Mouse (Mus musculus) kidney, postnatal 0 days (tissue): Measurements from ENCODE around the gene Uggt1. TPM values are rescaled to one million over a fixed set of nuclear protein-coding genes. Genes with fewer than 3 reads are reported as not detected.

Experiments used
- ATAC-seq: fragments of 200-750 bp; cut with Nextera tagmentation; replicated peaks from 2 replicates; pipeline ENCODE4 v1.8.0; 2017; ENCODE audit warnings: low read depth, moderate number of reproducible peaks, moderate TSS enrichment, moderate library complexity; ENCODE audit not compliant: low FRiP score
- DNase-seq: peaks from one replicate; pipeline ENCODE4 v3.0.0-alpha.2; 2016; ENCODE audit warnings: low spot score
- H3K27ac ChIP-seq: fragments of 300-500 bp; sonication (generic); 2 replicates; pipeline ENCODE4 v1.5.1; 2014; ENCODE audit warnings: mild to moderate bottlenecking
- H3K27me3 ChIP-seq: fragments of 300-500 bp; sonication (generic); 2 replicates; pipeline ENCODE4 v1.6.1; 2014; ENCODE audit warnings: low read length, mixed read lengths; ENCODE audit not compliant: insufficient read depth
- H3K36me3 ChIP-seq: fragments of 300-500 bp; sonication (generic); 2 replicates; pipeline ENCODE4 v1.6.1; 2014; ENCODE audit warnings: low read length, mixed read lengths; ENCODE audit not compliant: insufficient read depth
- H3K4me1 ChIP-seq: fragments of 300-500 bp; sonication (generic); replicated peaks from 2 replicates; pipeline ENCODE4 v1.6.1; 2014; ENCODE audit warnings: antibody characterized with exemption, low read length, mixed read lengths; ENCODE audit not compliant: insufficient read depth
- H3K4me2 ChIP-seq: fragments of 300-500 bp; sonication (generic); 2 replicates; pipeline ENCODE4 v1.6.1; 2014; ENCODE audit warnings: mild to moderate bottlenecking, low read length, moderate library complexity, mixed read lengths
- H3K4me3 ChIP-seq: fragments of 300-500 bp; sonication (generic); replicated peaks from 2 replicates; pipeline ENCODE4 v1.5.1; 2014; ENCODE audit warnings: low read depth, low read length
- H3K9ac ChIP-seq: fragments of 300-500 bp; sonication (generic); 2 replicates; pipeline ENCODE4 v1.6.1; 2014; ENCODE audit warnings: low read depth, low read length
- H3K9me3 ChIP-seq: fragments of 300-500 bp; sonication (generic); replicated peaks from 2 replicates; pipeline ENCODE4 v1.6.1; 2016; ENCODE audit warnings: low read length, inconsistent platforms, mixed read lengths
- CTCF ChIP-seq: IDR thresholded peaks from 2 replicates; pipeline ENCODE4 v1.5.1; 2016; ENCODE audit warnings: antibody characterized with exemption, low read depth, mild to moderate bottlenecking, moderate library complexity
- WGBS: fragments of 180-500 bp; shearing (Covaris S2); extraction: QIAGEN DNeasy Blood & Tissue Kit; methylation state at CpG from one replicate; pipeline ENCODE4 v1.1.7; 2014; 5-methylcytosine and 5-hydroxymethylcytosine counted together
- polyA plus RNA-seq: library from polyadenylated mRNA; unstranded; fragments of >200 nt; fragmentation: Nextera tagmentation; extraction: Ambion mirVana; gene quantifications from 2 replicates; pipeline ENCODE4 v1.2.1, GENCODE M21; 2015

Uggt1 gene
- polyA plus RNA-seq, 1 experiment from 2014 or later = 41.2 TPM

DNA sequence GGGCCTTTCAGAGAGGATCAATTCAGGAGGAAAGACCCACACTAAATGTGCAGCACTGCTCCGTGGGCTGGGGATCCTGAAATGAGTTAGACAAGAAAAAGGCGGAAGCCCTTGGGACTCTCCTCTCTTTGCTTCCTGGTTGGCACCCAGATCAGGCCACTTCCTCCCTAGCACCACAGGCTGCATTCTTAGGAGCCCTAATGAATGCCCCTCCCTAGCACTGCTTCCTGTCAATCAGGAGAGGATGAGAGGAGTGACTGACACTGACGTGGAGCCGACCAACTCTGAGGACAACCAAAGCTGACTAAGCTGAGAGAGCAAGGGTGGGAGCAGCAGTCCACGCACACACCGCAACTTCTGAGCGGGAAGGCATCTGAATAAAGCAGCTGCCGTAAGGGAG, 81.8 kb downstream of the Uggt1 start:
- no peaks in the 10 kb centered on the region for H3K9me3 ChIP-seq
- ATAC-seq (no peak), DNase-seq (peak; percentile 8)
- H3K27me3 ChIP-seq = no peaks in the 10 kb centered on the region
- no peaks in the 10 kb centered on the region for H3K4me1 ChIP-seq
- no peak overlapping the region for H3K9ac ChIP-seq
- H3K27ac ChIP-seq = no peak overlapping the region
- 79% methylated on average over 8 of the region's 8 CpGs for WGBS
- peaks cover 62% of the 10 kb centered on the region for H3K36me3 ChIP-seq
- no peak overlapping the region for H3K4me3 ChIP-seq
- no peak for TF ChIP-seq CTCF
- no peak overlapping the region for H3K4me2 ChIP-seq

DNA sequence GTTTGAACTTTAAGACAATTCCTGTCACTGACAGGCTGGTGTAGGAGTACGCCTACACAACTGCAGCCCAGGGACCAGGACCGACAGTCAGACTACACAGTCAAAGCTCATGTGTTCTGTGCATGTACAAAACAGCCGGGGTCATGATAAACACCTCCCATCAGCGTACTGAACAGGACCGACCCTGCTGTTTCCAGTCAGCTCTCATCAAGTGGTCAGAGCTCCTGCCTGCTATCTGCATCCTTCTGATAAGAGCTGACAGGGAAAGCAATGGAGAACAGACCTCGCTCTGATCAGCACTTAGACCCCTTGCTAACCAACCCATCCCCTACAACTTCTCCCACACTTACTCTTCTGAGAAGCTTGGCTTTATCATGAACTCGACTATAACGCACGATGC, 83.3 kb downstream of the Uggt1 start:
- Histone ChIP-seq H3K9ac (no peak overlapping the region), H3K4me3 (no peak overlapping the region), H3K27ac (no peak overlapping the region), H3K9me3 (no peaks in the 10 kb centered on the region), H3K4me2 (no peak overlapping the region), H3K4me1 (no peaks in the 10 kb centered on the region), H3K27me3 (no peaks in the 10 kb centered on the region), H3K36me3 (peaks cover 72% of the 10 kb centered on the region)
- DNase-seq (no peak), ATAC-seq (no peak)
- 92% methylated on average over 9 of the region's 9 CpGs for WGBS
- no peak for TF ChIP-seq CTCF

DNA sequence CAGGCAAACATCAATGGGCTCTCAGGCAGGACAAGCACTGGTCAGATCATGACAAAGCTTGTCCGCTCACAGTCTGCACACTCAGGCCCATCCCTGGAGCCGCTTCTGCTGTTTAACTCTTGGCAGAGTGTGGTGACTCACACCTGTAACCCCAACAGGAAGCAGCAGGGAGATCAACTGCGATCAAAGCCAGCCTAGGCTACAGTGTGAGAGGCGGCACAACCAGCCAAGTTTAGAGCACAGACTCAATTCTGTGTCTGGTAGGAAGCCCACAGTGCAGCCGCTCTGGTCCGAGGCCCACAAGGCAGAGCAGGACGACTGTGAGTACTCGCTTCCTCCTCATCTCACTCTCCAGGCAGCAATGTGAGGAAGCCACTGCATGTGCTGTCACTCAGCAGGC, 84.3 kb downstream of the Uggt1 start:
- no peak for TF ChIP-seq CTCF
- WGBS = 84% methylated on average over 8 of the region's 8 CpGs
- Histone ChIP-seq H3K9me3 (no peaks in the 10 kb centered on the region), H3K36me3 (peaks cover 77% of the 10 kb centered on the region), H3K4me2 (no peak overlapping the region), H3K4me1 (no peaks in the 10 kb centered on the region), H3K4me3 (no peak overlapping the region), H3K9ac (no peak overlapping the region), H3K27ac (no peak overlapping the region), H3K27me3 (no peaks in the 10 kb centered on the region)
- ATAC-seq (no peak), DNase-seq (no peak)

DNA sequence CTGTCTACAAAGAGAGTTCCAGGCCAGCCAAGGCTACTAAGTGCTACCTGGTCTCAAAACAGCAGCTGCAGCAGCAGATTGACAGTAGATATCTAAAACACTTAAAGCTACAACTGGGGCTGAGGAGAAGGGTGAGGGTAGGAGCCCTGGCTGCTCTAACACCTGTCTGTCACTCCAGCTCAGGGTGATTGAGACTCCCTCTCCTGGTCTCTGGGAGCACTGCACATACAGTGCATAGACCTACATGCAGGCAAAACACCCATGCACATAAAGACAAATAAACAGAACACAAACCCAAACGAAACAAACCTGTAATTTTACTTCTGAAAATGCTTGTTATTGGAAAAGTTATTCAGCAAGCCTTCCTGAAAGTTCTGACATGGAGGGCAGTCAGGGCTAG, 95.1 kb downstream of the Uggt1 start:
- peaks cover 56% of the 10 kb centered on the region for H3K36me3 ChIP-seq
- no peak for ATAC-seq
- H3K9ac ChIP-seq = no peak overlapping the region
- H3K4me2 ChIP-seq = no peak overlapping the region
- DNase-seq = peak; percentile 37
- H3K9me3 ChIP-seq = no peaks in the 10 kb centered on the region
- no peaks in the 10 kb centered on the region for H3K4me1 ChIP-seq
- peak; percentile 68 for TF ChIP-seq CTCF
- no peak overlapping the region for H3K27ac ChIP-seq
- 54% methylated on average over 1 of the region's 1 CpGs for WGBS
- no peaks in the 10 kb centered on the region for H3K27me3 ChIP-seq
- no peak overlapping the region for H3K4me3 ChIP-seq

DNA sequence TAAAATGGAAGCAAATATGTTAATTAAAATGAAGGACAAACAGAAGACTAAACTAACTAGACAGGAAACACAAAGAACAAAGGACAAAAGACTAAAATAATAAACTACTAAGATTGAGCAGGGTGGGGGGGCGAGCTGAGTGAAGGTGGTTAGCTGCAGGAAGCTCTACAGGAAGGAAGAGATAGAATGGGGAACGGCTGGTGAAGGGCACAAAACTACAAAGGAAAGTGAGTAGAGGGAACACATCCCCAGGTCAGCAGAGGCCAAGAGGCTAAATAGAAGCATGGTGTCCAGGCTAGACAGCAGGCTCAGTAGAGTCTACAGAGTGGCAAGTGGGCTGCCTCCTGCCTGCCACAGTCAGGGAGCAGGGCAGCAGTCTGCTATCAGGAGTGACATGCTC, 95.7 kb downstream of the Uggt1 start:
- DNase-seq (no peak), ATAC-seq (no peak)
- H3K27me3 ChIP-seq = no peaks in the 10 kb centered on the region
- H3K4me3 ChIP-seq = no peak overlapping the region
- H3K4me2 ChIP-seq = no peak overlapping the region
- no peak overlapping the region for H3K27ac ChIP-seq
- H3K4me1 ChIP-seq = no peaks in the 10 kb centered on the region
- no peak for TF ChIP-seq CTCF
- WGBS = 67% methylated on average over 2 of the region's 2 CpGs
- H3K9me3 ChIP-seq = no peaks in the 10 kb centered on the region
- peaks cover 56% of the 10 kb centered on the region for H3K36me3 ChIP-seq
- no peak overlapping the region for H3K9ac ChIP-seq

DNA sequence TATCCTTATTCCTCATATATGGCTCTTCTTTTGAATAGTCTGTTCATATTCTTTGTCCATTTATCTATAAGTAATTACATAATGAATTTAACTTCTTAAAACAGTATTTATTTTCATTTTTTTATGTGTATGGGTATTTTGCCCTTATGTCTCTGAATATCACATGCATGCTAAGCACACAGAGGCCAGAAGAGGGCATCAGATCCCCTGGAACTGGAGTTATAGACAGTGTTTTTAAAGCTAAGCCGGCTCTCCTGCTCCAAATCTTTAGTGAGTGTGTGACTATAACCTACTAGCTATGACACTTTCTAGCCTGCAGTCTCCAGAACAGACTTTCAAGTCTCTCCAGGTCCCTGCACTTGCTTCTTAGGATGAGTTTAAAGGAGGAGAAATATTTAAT, 99.5 kb downstream of the Uggt1 start:
- TF ChIP-seq CTCF = peak; percentile 84
- H3K27me3 ChIP-seq = no peaks in the 10 kb centered on the region
- no peaks in the 10 kb centered on the region for H3K4me1 ChIP-seq
- no peak overlapping the region for H3K27ac ChIP-seq
- no peak overlapping the region for H3K4me2 ChIP-seq
- no peak overlapping the region for H3K4me3 ChIP-seq
- H3K36me3 ChIP-seq = peaks cover 49% of the 10 kb centered on the region
- WGBS = 9% methylated on average over 1 of the region's 1 CpGs
- DNase-seq = peak; percentile 71
- H3K9me3 ChIP-seq = no peaks in the 10 kb centered on the region
- no peak for ATAC-seq
- no peak overlapping the region for H3K9ac ChIP-seq

DNA sequence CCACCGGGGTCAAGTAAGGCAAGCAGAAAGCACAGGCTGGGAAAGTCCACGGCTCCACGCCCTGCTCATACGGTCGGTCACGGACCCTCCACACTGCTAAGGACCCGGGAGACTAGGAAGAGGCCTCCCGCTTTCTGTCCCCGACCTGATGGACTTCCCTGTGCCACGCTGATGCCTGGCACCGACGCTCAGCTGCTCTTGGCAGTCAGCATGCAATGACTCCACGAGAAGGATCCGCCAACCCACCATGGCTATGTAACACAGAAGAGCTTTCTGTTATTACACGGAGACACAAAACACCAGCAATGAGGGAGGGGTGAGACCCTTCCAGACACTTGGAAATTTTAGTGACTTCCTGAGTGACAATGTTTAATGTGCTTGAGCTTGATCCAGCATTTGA, 104.2 kb downstream of the Uggt1 start:
- Histone ChIP-seq H3K9me3 (no peaks in the 10 kb centered on the region), H3K9ac (no peak overlapping the region), H3K4me3 (no peak overlapping the region), H3K4me2 (no peak overlapping the region), H3K27me3 (no peaks in the 10 kb centered on the region), H3K27ac (no peak overlapping the region), H3K36me3 (0 out of 2 replicates have a peak, but pooled peaks cover 16% of the 10 kb centered on the region), H3K4me1 (no peaks in the 10 kb centered on the region)
- 98% methylated on average over 15 of the region's 15 CpGs for WGBS
- ATAC-seq = no peak
- DNase-seq = no peak
- no peak for TF ChIP-seq CTCF
